Mouse (Mus musculus) mouse trophoblast stem cell (cell line): ENCODE results near the gene Sh3kbp1.

ENCODE experiments used
- in situ Hi-C, 2 experiments: fragments of 300-500 bp; cut with MseI, MboI; formaldehyde crosslinking; loops; 2 replicates in 1 of 2; 3 replicates in 1 of 2; pipeline ENCODE4 v1.15.1; 2025

The Sh3kbp1 gene

DNA sequence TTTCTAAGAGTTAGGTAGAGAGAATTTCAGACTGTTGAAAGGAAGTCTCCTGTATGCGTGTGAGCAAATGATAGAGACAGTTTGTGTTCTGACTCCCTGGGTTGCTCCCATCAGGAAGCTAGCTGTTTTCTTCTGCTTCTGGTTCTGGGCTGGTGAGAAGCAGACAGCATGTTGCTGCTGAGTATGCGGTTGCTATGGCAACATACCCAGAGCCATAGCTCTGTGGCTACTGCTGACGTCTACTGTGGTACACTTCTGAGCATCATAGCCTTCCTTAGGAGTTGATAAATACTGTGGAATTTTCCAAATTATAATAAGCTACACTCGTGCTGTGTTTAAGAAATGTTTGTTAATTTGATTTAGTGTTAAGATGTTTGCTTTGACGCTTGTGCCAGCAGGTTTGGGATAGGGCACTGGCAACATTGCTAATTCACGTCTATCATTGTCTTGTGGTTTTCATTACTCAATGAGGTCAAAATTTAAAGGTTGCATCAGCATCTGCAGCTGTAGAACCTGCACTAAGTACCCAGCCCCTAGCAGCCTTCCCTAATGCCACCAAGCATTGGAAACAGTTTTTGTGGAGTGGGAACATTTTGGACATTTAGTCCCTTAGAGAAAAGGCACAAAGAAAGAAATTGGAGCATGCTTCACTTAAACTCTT is 202.2 kb downstream of the Sh3kbp1 start:
- in situ Hi-C loops: no loop called here

DNA sequence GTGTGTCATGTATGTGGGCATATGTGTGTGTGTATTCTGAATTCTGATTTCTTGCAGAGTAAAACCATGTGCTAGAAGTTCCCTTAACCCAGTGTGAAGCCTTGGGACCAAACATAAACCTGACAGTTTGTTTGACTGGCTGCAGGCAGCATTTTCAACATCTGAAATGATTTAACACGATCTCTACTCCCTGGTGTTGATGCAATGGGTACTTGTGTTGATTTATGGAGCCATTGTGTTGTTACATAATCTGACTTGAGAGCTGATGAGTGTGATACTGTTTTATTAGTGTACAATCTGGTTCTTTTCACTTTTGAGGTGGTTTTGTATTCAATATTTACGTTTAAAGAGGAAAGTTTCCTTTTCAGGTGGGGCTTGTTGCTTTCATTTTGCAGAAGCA is 204.1 kb downstream of the Sh3kbp1 start:
- in situ Hi-C loops: no loop called here

DNA sequence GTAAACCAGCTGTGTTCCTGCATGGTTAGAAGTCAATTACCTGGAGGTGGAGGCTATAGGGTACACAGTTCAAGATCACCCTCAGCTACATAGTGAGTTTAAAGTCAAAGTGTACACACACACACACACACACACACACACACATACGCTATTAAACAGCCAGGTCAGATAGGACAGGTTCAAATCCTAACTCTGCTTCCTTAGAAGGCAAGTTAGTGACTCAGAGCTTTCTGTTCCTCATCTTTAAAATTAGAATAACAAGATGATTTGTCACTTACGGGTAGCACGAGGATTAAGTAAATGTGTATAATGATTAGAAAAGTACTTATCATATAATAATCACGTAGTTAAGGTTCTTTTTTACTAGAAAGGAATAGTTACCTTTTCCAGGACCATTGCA is 208.2 kb downstream of the Sh3kbp1 start:
- in situ Hi-C loops: no loop called here

DNA sequence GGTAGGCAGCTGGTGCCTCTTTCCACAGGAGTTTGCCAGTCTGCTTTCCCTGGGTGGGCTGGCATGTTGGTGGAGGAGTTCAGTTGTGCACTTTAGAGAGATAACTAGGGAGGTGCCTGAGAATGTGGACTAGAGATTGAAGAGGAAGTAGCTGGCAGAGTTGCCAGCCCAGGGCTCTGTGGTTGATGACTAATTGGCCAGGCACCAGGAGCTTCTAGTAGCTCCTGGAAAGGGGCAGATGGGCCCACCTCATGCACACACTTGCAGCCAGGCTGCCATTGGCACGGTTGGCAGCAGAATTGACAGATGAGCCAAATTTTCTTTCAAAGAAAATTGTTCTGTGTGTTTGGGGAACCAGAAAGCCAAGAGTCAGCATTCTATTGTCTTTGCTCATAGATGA is 210.3 kb downstream of the Sh3kbp1 start:
- in situ Hi-C loops: no loop called here

DNA sequence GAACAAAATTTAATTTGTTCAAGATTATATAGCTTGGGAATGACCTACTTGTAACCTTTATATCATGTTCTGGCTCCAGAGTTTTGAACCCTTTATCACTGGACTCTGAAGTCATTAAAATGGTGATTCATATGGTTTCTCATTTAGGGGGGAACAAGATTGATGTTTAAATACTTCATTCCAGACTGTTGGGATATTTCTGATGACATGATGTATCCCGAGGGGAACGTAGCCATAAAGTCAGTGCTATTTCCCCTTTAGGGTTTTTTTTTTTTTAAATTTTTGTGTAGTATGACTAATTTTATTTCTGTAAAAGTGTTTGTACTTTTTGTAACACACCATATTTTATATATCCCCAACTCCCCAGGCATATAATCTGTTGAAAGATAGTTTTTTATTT is 212.7 kb downstream of the Sh3kbp1 start:
- in situ Hi-C loops: no loop called here

DNA sequence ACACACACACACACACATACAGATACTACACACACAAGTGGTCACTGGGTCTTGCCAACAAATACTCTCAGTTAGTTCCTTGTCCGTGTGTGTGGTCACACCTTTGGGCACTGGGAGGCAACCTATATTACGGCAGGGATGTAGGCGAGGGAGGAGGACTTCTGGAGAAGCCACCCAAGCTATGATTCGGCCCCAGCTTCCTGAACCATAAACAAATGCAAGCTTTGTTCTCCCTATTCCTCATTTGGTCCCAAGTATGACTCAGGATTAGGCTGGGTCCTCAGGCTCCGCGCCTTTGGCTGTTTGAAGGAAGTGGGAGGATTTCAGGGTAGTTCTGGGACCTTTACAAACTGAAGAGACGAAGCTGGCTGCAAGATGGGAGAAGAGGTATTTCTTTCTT is 213.2 kb downstream of the Sh3kbp1 start:
- in situ Hi-C loops: no loop called here

DNA sequence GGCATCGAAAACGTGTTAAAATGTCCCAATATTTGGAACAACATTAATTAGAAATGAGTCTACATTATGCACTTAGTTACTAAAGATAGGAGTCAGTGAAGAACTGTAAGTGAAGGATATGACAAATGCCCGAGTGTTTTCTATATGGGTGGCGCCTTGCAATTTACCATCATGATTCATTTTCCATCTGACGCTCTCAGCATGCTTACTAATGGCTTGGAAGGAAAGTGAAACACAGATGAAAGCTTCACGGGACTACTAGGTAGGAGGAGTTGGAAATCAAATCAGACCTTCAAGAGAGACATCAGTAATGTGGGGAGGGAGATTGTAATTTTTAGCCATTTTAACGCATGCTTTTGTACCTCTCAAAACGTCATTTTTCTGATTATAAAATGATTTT is 223.7 kb downstream of the Sh3kbp1 start:
- in situ Hi-C loops: no loop called here

DNA sequence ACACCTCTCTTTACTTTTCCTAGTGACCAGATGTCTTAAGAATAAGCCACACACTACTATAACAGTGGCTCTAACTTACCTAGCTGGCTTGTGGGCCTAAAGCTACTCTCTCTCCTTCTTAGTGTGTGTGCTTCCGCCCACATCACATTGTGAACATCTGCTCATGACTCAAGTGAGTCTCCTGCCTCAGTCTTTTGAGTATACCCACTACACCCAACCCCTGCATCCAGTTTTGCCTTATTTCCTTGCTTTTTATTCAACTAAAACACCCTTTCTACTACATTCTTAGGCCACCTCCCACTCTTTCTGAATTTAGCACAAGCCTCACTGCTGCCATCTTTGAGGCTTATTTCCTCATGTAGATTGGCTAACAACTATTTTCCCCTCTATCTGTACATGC is 229.8 kb downstream of the Sh3kbp1 start:
- in situ Hi-C loops: no loop called here

DNA sequence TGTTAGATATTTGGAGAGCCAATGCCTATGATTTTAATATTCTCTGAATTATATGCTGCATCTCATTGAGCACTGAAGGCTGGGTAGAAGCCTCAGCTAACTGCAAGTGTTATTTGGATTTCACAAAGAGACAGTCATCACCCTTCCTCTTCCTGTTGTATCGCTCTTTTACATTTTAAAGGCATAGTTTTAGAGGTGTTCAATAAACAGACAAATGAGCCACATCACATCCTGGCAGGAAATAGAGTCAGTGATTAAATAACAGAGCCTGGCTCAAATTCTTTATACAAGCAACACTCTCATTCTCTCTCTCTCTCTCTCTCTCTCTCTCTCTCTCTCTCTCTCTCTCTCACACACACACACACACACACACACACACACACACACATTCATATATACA is 231.1 kb downstream of the Sh3kbp1 start:
- in situ Hi-C loops: no loop called here

DNA sequence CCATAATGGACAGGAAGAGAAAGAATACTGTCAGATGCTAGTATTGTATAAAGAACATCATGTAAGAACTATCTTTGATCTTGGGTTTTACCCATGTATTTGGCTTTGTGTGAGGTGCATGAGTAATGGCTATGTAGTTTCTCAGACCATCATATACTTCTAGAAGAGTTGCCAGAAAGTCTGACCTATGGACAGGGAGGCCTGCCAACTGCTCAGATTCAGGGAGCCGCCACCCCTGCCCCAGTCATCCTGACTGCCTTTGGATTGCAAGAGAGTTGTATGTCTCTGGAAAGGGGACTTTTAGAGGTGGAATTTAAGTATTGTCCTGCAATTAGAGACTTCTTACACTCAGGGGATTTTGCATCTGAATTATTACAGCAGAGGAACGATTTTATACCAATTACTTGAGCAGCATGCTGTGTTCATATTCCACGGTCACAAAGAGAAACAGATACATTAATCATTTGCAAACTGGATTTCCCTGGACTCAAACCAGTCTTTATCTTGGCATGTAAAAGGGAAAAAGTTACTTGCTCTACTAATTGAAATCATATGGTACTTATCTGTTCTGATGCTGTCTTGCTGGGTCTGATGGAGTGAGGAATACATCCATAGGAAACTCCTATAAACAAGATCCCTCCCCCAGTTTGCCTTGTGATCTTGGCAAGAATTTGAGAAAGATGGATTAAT is 233.9 kb downstream of the Sh3kbp1 start:
- in situ Hi-C loops: no loop called here

DNA sequence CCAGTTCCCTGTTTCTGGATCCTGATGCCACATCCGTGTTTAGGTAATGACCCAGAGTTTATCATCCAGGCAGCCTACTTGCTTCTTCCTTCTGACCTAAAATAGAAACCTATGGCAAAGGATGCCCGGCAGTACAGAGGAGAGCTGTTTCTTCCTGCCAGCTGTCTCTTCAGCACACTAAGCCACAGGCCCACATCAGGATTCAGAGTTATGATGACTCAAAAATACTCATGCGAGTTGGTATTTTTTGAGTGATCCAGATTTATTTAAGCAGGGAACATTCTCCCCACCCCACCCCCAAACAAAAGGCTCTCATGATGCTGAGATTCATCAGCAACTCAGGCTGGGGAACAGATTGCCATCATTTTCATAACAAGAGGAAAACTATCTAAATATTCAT is 240.6 kb downstream of the Sh3kbp1 start:
- in situ Hi-C loops: no loop called here

DNA sequence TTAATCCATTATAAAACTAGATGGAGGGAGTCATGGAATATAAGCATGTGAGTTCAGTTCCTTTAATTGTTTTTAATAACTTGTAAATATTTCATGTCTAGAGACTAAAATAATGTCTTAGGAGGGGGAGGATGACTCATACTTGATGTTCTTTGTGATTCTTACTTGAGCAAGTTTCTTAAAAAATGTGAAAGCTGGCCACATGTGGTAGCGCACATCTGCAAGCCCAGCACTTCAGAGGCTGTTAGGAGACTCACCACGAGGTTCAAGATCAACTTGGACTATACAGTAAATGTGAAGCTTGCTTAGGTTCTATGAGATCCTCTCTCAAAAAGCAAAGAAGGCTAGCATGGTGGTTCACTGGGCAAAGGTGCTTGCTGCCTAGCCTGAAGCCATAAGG is 245.4 kb downstream of the Sh3kbp1 start:
- in situ Hi-C loops: no loop called here

DNA sequence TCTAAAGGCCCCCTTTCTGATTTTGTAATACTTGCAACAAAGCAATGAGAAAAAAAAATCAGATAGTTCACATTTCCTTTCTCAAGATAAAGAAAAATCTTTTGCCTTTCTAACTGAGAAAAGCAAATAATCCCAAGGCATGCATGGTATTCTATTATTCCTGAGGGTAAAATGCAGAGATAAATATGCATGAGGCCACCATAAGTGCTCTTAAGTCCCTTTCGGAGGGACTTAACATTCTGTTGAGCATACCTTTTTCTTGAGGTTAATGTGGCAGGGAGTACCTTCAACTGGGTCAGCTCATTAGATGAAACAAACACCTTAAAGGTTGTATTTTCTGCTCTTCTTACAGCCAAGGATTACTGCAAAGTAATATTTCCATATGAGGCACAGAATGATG is 250.7 kb downstream of the Sh3kbp1 start:
- in situ Hi-C loops: no loop called here

DNA sequence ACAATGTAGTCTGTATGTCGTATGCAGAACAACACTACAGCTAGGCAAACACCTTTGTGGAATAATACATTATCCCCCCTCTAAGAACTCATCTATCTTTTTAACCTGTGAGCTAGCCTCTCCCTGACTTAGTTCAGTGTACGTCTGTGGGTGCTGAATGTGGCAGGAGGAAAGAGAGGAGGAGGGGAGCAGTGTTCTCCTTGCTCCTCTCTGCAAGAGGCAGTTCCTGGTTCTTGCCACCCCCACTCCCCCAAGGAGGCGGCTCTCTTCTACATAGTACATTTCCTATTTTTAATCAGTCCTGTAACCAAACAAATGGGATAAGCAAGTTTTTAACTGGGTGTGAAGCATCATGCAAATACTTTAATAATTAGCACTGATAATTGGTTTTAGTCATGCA is 252.4 kb downstream of the Sh3kbp1 start:
- in situ Hi-C loops: no loop called here

DNA sequence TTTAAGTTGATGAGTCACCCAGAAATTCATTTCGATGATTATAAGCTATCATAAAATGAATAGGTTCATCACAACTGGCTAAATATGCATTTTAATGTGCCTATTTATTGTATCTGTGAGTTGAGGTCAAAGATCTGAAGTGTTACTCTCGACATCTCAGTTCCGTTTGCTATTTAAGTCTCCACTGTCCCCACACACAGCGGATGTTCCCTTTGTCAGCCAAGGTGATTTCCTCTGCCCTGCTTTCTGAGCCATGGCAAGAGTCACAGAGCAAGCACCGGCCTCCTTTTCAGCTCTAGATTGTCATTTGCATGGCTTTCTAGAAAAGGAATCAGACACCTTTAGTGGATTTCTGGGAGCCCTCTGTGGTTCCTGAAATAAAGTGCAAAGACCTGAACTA is 254.5 kb downstream of the Sh3kbp1 start:
- in situ Hi-C loops: no loop called here

DNA sequence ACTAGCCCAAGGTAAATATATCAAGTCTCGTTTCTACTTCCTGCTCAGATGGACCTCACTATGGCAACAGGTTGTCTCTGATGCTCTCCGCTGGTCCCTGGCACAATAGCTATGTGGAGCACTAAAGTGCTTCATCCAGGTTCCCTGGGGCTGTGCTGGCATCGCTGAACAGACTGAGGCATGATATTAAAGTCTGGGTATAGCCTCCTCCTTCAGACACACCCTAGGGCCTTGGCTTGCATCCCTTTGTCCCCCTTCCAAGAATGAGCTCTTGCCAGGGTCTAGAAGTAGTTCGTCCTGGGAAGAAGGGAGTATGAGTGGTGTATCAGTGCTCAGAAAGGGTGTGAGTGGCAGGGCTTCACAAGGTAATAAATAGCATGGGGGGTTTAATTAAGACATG is 269.5 kb downstream of the Sh3kbp1 start:
- in situ Hi-C loops: no loop called here

DNA sequence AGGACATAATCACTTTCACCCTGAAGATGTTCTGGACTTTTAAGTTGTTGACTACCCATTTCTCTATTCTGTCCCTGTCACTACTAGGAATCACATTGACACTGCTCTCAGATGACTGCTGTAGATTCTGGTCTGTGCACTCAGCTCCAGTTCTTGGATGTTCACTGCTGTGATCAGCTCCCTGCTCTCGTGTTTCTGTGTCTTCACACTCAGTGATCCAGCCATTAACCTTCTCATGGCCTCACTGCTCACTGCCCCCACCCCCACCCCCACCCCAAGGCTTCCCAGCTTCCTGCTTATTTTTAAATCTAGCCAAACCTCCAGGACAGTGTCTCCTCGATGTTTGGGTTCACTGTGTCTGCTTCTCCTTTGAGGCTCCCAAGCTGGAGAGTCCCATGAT is 271.0 kb downstream of the Sh3kbp1 start:
- in situ Hi-C loops: no loop called here

DNA sequence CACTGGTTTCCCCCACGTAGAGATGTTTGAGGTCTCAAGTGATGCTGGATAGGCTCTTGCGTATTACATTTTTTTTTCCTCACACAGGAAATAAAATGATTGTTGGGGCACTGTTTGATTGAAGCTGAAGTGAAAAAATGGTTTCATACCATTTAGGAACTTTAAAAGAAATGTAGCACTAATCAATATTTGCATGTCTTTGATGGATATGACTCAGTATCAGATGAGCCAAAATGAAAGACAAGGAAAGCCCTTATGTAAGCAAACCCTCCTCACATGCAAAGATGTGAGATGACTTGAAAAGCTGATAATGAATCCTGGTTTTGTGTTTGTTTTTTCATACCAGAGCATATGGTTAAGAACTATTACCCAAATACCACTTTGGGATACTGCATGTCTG is 272.0 kb downstream of the Sh3kbp1 start:
- in situ Hi-C loops: no loop called here

DNA sequence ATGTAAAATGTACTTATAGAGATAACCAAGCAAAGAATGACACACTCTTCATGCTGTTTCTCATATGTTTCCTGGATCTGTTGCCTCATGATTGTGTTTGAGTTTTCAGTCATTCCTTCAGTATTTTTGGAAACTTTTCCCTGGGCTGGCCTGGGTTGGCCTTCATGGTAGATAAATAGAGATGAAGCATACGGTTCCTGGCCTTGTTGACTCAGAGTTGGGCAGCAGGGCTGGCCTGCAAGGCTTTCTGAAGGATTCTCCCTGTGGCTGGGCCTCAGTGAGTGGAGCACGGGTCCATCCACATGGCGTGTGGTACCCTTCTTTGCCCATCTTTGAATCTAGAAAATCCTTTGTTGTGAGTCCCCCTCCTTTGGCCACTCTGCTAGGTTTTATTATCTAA is 276.3 kb downstream of the Sh3kbp1 start:
- in situ Hi-C loops: no loop called here

DNA sequence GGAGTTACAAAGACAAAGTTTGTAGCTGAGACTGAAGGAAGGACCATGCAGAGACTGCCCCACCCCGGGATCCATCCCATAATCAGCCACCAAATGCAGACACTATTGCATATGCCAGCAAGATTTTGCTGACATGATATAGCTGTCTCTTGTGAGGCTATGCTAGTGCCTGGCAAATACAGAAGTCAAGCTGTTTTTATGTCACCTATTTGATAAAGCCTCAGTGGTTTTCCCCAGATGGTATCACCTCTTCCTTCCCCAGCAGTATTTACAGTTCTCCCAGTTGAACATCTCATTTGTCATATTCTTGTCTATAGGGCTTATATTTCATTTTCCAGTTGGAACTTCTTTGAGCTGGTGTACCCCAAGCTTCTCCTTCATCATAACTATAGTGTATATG is 280.6 kb downstream of the Sh3kbp1 start:
- in situ Hi-C loops: no loop called here

DNA sequence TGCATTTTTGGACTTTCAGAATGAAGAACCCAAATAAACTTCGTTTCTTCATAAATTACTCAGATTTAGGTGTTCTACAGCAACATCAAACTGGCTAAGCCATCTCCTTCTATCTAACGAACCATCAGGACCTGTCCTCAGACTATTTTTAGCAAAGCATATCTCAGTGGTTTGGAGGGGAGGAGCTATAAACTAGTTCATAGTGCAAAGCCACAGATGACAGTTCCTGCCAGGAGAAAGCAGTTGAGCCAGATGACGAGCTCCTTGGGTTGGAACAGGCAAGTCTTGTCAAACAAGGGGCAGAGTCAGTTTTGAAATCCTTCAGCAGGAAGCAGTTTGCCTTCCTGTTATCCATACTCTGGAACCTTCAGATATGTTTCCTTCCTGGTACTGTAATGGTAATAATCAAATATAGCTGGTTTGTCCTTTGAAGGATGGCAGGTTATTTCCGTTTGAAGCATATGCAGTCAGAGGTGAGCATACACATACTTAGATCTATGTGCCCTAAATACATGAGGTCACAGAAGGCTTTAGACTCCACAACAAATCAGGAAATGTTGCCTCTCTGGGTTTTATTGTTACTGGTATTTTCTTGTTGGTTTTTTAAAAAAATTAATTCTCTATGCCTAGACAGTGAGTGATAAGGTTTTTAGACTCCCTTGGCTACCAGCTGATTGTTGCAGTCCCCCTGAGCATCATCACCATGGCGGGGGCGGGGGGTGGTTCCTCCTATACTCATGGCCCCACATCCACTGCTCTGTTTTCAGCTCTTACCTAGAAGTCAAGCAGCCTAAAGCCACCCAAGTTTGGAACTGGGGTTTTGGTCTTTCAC is 282.6 kb downstream of the Sh3kbp1 start:
- in situ Hi-C loops: no loop called here

DNA sequence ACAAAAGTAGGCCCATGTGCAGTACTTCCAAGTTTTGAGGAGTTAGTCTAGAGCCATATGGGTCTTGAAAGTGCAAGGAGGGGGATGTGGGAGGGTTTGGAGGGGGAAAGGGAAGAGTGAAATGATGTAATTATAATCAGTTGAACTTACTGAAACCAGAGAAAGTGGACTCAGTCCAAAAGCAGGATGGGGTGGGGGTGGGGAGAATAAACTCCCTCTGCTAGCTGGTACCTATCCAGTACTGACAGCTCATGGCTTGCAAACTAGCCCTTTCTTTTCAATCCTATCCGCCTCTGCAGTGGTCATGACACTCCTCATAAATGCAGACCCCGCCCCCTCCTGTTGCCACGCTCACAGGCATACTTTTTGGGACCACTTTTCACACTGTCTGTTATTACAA is 283.5 kb downstream of the Sh3kbp1 start:
- in situ Hi-C loops: no loop called here

DNA sequence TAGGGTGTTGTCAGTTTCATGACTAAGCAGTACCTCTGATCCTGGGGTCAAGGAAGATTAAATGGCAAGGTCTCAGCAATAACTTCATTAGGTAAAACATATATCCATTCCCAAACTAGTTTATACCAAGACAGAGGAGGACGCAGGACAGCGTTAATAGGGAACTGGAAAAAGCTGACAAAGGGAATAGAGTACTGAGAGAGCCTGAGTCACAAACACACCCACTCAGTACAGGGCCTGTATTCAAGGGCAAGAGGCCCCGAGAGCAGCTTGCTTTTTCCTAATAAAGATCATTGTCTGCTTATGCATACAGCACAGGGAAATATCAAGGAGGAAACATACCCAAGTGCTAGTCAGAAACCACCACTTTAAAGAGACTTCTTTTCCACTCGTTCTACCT is 284.5 kb downstream of the Sh3kbp1 start:
- in situ Hi-C loops: no loop called here
